Mouse (Mus musculus) left cerebral cortex, adult 8-10 months (tissue): ENCODE measurements around the gene Olfr1140. TPM values are rescaled to one million over a fixed set of nuclear protein-coding genes. Genes with fewer than 3 reads are reported as not detected.

Experiments
- DNase-seq, 2 experiments: peaks; one replicate each; pipeline ENCODE4 v3.0.0; 2022; ENCODE audit warnings: low spot score in 2 of 2
- total RNA-seq, 4 experiments: library from RNA; stranded (reverse); gene quantifications; 2 replicates each; pipeline ENCODE4 v1.2.4; 2022

The Olfr1140 gene
- total RNA-seq: not detected

DNA sequence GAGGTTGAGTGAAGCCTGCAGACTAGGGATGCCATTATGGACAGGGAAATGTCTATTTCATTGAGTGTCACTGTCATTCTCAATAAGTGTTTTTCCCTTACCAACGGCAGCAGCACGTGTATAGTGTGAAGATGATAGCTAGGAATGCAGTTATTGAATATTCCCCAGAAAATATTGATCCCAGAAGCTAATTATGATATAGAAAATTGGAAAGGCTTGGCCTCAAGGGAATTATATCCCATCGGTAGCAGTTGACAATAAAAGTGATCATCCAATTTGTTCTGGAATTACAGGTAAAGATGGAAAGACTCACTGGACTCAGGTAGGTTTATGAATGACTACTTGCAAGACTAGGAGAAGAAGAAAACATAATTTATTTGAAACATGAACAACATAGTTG lies at the start of gene Olfr1140:
Gene Olfr1140, plus strand, starts transcription at position 301 of the 400 bp plus-strand sequence.
- DNase-seq: no peak

- DNase-seq: no peak
These were observed 49.7 kb upstream of the Olfr1140 start, which contains the start of gene Olfr1136 for GRCm38 (mm10) chr2:87693847-87694246. Gene Olfr1136 (minus strand): TSS chr2:87693947.

GRCm38 (mm10) chr2:87713079-87713478 lies 30.5 kb upstream of the Olfr1140 start, which contains the start of gene Olfr1137:
Gene Olfr1137 (minus strand): TSS chr2:87713179.
- no peak for DNase-seq

GRCm38 (mm10) chr2:87739878-87740277 lies 3.7 kb upstream of the Olfr1140 start, which contains the start of gene Olfr1138:
Gene Olfr1138 (minus strand): TSS chr2:87739978.
- DNase-seq: no peak

GRCm38 (mm10) chr2:87753891-87754290 lies 10.3 kb downstream of the Olfr1140 start, which contains the start of gene Olfr1141:
Gene Olfr1141 (minus strand): TSS chr2:87753991.
- no peak for DNase-seq

- DNase-seq: no peak
These were observed 32.6 kb downstream of the Olfr1140 start for GRCm38 (mm10) chr2:87776143-87776542.

- DNase-seq: no peak
These were observed 35.6 kb downstream of the Olfr1140 start, which contains the start of gene Olfr152 for GRCm38 (mm10) chr2:87779183-87779582. Gene Olfr152 (plus strand): TSS chr2:87779483.

Other genes starting within 250 kb of the Olfr1140 start
- not detected for gene Pramel7, start 246.7 kb upstream of the Olfr1140 start, total RNA-seq
- gene Pramel6, start 237.2 kb upstream of the Olfr1140 start, total RNA-seq: not detected
- gene Olfr153, start 212.0 kb upstream of the Olfr1140 start, total RNA-seq: not detected
- gene Olfr1128, start 198.2 kb upstream of the Olfr1140 start, total RNA-seq: not detected
- not detected for gene Olfr1129, start 169.8 kb upstream of the Olfr1140 start, total RNA-seq
- gene Olfr1130, start 137.5 kb upstream of the Olfr1140 start, total RNA-seq: not detected
- not detected for gene Olfr1131, start 116.6 kb upstream of the Olfr1140 start, total RNA-seq
- not detected for gene Olfr1132, start 106.2 kb upstream of the Olfr1140 start, total RNA-seq
- gene Olfr1133, start 96.4 kb upstream of the Olfr1140 start, total RNA-seq: not detected
- gene Olfr1134, start 85.3 kb upstream of the Olfr1140 start, total RNA-seq: not detected
- not detected for gene Olfr1135, start 70.1 kb upstream of the Olfr1140 start, total RNA-seq
- not detected for gene Olfr1136, start 49.8 kb upstream of the Olfr1140 start, total RNA-seq
- gene Olfr1137, start 30.6 kb upstream of the Olfr1140 start, total RNA-seq: not detected
- gene Olfr1138, start 3.8 kb upstream of the Olfr1140 start, total RNA-seq: not detected
- gene Olfr1141, start 10.2 kb downstream of the Olfr1140 start, total RNA-seq: not detected
- gene Olfr152, start 35.7 kb downstream of the Olfr1140 start, total RNA-seq: not detected
- not detected for gene Olfr1143, start 56.8 kb downstream of the Olfr1140 start, total RNA-seq
- gene Olfr1145, start 66.1 kb downstream of the Olfr1140 start, total RNA-seq: not detected
- not detected for gene Olfr1148, start 86.8 kb downstream of the Olfr1140 start, total RNA-seq
- not detected for gene Olfr1150-ps1, start 100.2 kb downstream of the Olfr1140 start, total RNA-seq
- gene Olfr1151, start 112.1 kb downstream of the Olfr1140 start, total RNA-seq: not detected
- not detected for gene Olfr1152, start 122.7 kb downstream of the Olfr1140 start, total RNA-seq
- not detected for gene Olfr1153, start 151.2 kb downstream of the Olfr1140 start, total RNA-seq
- not detected for gene Olfr1154, start 161.4 kb downstream of the Olfr1140 start, total RNA-seq
- gene Olfr1155, start 201.4 kb downstream of the Olfr1140 start, total RNA-seq: not detected
- gene Olfr1156, start 209.3 kb downstream of the Olfr1140 start, total RNA-seq: under 1 TPM in 3 of 4 experiments, not detected in 1; 0.14 to 0.23 (median 0.22) TPM
- gene Olfr1157, start 224.5 kb downstream of the Olfr1140 start, total RNA-seq: not detected
- not detected for gene Olfr74, start 230.9 kb downstream of the Olfr1140 start, total RNA-seq
- not detected for gene Olfr1158, start 246.4 kb downstream of the Olfr1140 start, total RNA-seq